Mouse (Mus musculus) CD4-positive, CD25-positive, alpha-beta regulatory T cell (primary cell): ENCODE data around the gene Bola3. TPM values are rescaled to one million over a fixed set of nuclear protein-coding genes. Genes with fewer than 3 reads are reported as not detected.

Experiments
- polyA plus RNA-seq: library from polyadenylated mRNA; unstranded; fragments of 100-300 nt; shearing (Covaris generic); gene quantifications from one replicate; pipeline ENCODE4 v1.2.1, GENCODE M21; 2017

Bola3 gene
- 102 TPM for polyA plus RNA-seq

DNA sequence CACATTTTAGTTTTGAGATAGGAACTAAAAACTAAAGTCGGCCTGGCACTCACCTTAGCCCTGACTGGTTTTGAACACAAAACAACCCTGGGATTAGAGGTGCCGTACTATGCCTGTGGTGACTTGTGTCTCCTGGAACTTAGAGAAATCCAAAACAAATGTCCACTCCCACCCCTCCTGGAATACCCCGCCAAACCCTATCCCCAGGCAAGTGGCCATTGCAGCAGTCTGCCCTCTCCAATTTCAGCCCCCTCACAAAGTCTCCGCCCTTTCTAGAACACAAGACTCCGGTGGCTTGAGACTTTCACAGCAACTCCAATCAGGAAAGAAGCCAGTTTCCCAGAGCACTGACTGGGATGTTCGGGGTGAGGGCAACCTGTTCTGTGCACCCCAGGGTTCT lies at the start of gene Bola3:
TSS of gene Bola3 (plus strand) at position 275 of the 400 bp plus-strand sequence.

DNA sequence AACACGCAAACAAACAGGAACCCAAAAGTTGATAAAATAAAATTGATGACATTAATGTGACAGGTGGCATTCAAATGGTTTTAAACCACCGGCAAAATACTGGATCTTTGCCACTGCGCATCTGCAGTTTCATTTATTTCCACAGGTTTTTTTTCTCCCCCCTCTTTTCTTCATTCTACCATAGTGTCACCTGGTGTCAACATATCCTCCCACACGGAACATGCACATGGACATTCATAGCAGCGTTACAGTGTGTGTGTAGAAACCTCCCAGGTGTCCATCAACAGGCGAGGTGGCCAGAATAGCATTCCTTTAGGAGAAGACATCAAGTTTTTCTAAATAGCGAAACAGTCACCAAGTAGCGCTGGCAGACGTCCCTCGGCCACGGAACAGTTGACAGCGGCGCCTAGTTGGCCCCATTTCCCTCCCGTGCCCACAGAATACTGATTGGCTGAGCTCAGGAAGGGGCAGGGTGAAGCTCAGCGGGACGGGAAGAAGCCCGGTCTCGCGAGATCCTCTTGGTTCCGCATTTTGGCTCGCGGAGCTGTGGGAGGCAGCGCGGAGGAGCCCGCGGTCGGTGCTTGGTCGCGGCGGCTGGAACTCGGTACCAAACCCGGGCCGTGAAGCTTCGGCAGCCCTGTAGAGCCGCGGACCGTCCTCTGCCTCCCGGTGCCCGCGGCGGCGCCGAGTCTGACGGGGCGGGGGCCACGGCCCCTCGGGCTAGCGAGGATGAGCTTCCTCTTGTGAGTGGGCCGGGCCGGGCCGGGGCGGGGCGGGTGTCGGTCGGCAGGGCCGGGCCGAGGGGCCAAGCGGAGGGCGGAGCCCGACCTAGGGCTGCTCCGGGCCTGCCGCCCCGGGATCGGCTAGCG lies 23.2 kb upstream of the Bola3 start, which contains the start of the genes Mthfd2 and Mob1a:
TSS of gene Mthfd2 (minus strand) at position 384 of the 869 bp plus-strand sequence.
TSS of gene Mob1a (plus strand) at position 492 of the 869 bp plus-strand sequence.

Other genes starting within 250 kb of the Bola3 start
- 9.6 TPM for gene Ccdc142, start 247.5 kb upstream of the Bola3 start, polyA plus RNA-seq
- gene Gm42688, start 247.5 kb upstream of the Bola3 start, polyA plus RNA-seq = 14.8 TPM
- gene Mrpl53, start 240.1 kb upstream of the Bola3 start, polyA plus RNA-seq = 56.1 TPM
- gene Mogs, start 233.7 kb upstream of the Bola3 start, polyA plus RNA-seq = 129 TPM
- gene Wbp1, start 227.6 kb upstream of the Bola3 start, polyA plus RNA-seq = 66.9 TPM
- 50.5 TPM for gene Ino80b, start 223.7 kb upstream of the Bola3 start, polyA plus RNA-seq
- gene Rtkn, start 213.7 kb upstream of the Bola3 start, polyA plus RNA-seq = 0.84 TPM
- 0.57 TPM for gene Wdr54, start 192.8 kb upstream of the Bola3 start, polyA plus RNA-seq
- not detected for gene 1700003E16Rik, start 192.7 kb upstream of the Bola3 start, polyA plus RNA-seq
- 83.8 TPM for gene Dctn1, start 183.2 kb upstream of the Bola3 start, polyA plus RNA-seq
- gene Slc4a5, start 129.3 kb upstream of the Bola3 start, polyA plus RNA-seq = 0.39 TPM
- 72.1 TPM for gene Mthfd2, start 23.2 kb upstream of the Bola3 start, polyA plus RNA-seq
- 160 TPM for gene Mob1a, start 23.1 kb upstream of the Bola3 start, polyA plus RNA-seq
- gene Tet3, start 109.9 kb downstream of the Bola3 start, polyA plus RNA-seq = 66.2 TPM
- gene Dguok, start 157.8 kb downstream of the Bola3 start, polyA plus RNA-seq = 130 TPM
- gene Actg2, start 187.1 kb downstream of the Bola3 start, polyA plus RNA-seq = 11.8 TPM
- gene Stambp, start 223.6 kb downstream of the Bola3 start, polyA plus RNA-seq = 32.3 TPM